Mouse (Mus musculus) ES-E14 (cell line): ENCODE measurements around the gene Dmtf1.

Experiments
- CHD2 ChIP-seq: IDR thresholded peaks from 2 replicates; pipeline ENCODE4 v1.6.1; 2014; ENCODE audit warnings: mild to moderate bottlenecking, low read depth, low read length, inconsistent platforms
- HCFC1 ChIP-seq: IDR thresholded peaks from 2 replicates; pipeline ENCODE4 v1.6.1; 2012; ENCODE audit warnings: low read length, inconsistent platforms, borderline replicate concordance; ENCODE audit not compliant: insufficient read depth
- MAFK ChIP-seq: IDR thresholded peaks from 2 replicates; pipeline ENCODE4 v1.6.1; 2014; ENCODE audit warnings: mild to moderate bottlenecking, low read depth, low read length, inconsistent platforms; ENCODE audit not compliant: insufficient read depth

DNA sequence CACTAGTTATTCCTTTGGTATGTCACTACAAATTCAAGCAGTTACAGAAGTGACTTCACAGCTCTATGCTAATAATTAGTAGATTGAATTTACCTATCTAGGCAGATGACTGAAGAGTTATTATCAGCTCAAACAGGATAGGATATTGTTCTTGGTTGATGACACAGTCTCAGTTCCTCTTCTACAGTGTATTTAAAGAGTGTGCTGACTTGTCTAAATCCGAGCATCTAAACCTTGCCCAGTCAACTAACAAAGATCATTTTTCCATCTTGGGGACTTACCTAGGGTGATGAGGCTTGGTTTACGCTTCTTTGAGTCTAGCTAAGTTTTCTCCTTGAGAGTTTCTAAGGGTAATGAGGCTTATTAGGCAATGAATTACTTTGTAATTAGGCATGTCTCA lies 11.7 kb upstream of the Dmtf1 start:
- no peak for TF ChIP-seq CHD2
- TF ChIP-seq MAFK, result no peak
- no peak for TF ChIP-seq HCFC1
